Mouse (Mus musculus) MEL (cell line): ENCODE results near the gene Tsc22d2.

Source experiments
- CTCF ChIP-seq, 3 experiments: IDR thresholded peaks in 2 of 3; conservative IDR thresholded peaks in 1 of 3; 2 replicates each; pipeline ENCODE4 v1.5.1; 2011 to 2012; ENCODE audit warnings: low read length in 3 of 3, low read depth in 2 of 3, mild to moderate bottlenecking in 2 of 3, improper control_type of control experiment in 1 of 3, inconsistent platforms in 1 of 3, mixed read lengths in 1 of 3, moderate library complexity in 1 of 3; ENCODE audit not compliant: control insufficient read depth in 1 of 3, insufficient read depth in 1 of 3, poor library complexity in 1 of 3, severe bottlenecking in 1 of 3
- E2F4 ChIP-seq: IDR thresholded peaks from 2 replicates; pipeline ENCODE4 v1.6.1; 2011; ENCODE audit warnings: low read depth, low read length, improper control_type of control experiment, borderline replicate concordance
- HCFC1 ChIP-seq: IDR thresholded peaks from 2 replicates; pipeline ENCODE4 v1.6.1; 2012; ENCODE audit warnings: low read depth, mild to moderate bottlenecking, inconsistent platforms, low read length, improper control_type of control experiment, moderate library complexity
- JUND ChIP-seq: IDR thresholded peaks from 2 replicates; pipeline ENCODE4 v1.6.1; 2011; ENCODE audit warnings: low read depth, mild to moderate bottlenecking, improper control_type of control experiment, low read length
- KAT2A ChIP-seq: conservative IDR thresholded peaks from 2 replicates; pipeline ENCODE4 v1.6.1; 2012; ENCODE audit warnings: low read depth, low read length, improper control_type of control experiment, inconsistent platforms
- MAFK ChIP-seq: IDR thresholded peaks from 2 replicates; pipeline ENCODE4 v1.6.1; 2011; ENCODE audit warnings: low read depth, mild to moderate bottlenecking, low read length, improper control_type of control experiment, borderline replicate concordance
- MAZ ChIP-seq: IDR thresholded peaks from 2 replicates; pipeline ENCODE4 v1.6.1; 2012; ENCODE audit warnings: low read depth, mild to moderate bottlenecking, inconsistent platforms, low read length, improper control_type of control experiment
- MXI1 ChIP-seq: IDR thresholded peaks from 2 replicates; pipeline ENCODE4 v1.6.1; 2011; ENCODE audit warnings: mild to moderate bottlenecking, low read depth, low read length, improper control_type of control experiment
- POLR2A ChIP-seq, 2 experiments: IDR thresholded peaks; 2 replicates each; pipeline ENCODE4 v1.6.1; 2011 to 2012; ENCODE audit warnings: low read length in 2 of 2, mild to moderate bottlenecking in 2 of 2, control low read depth in 1 of 2, improper control_type of control experiment in 1 of 2, low read depth in 1 of 2, moderate library complexity in 1 of 2; ENCODE audit not compliant: control insufficient read depth in 1 of 2, insufficient read depth in 1 of 2, poor library complexity in 1 of 2
- POLR2AphosphoS2 ChIP-seq: IDR thresholded peaks from 2 replicates; pipeline ENCODE4 v1.6.1; 2011; ENCODE audit warnings: low read length, improper control_type of control experiment
- RCOR1 ChIP-seq: IDR thresholded peaks from 2 replicates; pipeline ENCODE4 v1.6.1; 2012; ENCODE audit warnings: low read depth, mild to moderate bottlenecking, inconsistent platforms, low read length, improper control_type of control experiment
- USF1 ChIP-seq: IDR thresholded peaks from 2 replicates; pipeline ENCODE4 v1.6.1; 2014; ENCODE audit warnings: low read depth, mild to moderate bottlenecking, inconsistent platforms, low read length, improper control_type of control experiment, moderate library complexity

GRCm38 (mm10) chr3:58493621-58494020, 79.1 kb downstream of the Tsc22d2 start:
- TF ChIP-seq RCOR1 (no peak), MAFK (no peak), CTCF (IDR thresholded peaks at IDR 0.05 in 2 of 3, conservative IDR thresholded peaks at IDR 0.05 in 1 of 3; ENCODE audit: control insufficient read depth in 1 of 3, insufficient read depth in 1 of 3, low read depth in 2 of 3, low read length in 3 of 3, poor library complexity in 1 of 3, severe bottlenecking in 1 of 3) (no peak), JUND (no peak), USF1 (no peak), E2F4 (no peak), MXI1 (no peak), KAT2A (no peak), POLR2A (IDR thresholded peaks at IDR 0.05; ENCODE audit: control insufficient read depth in 1 of 2, insufficient read depth in 1 of 2, low read depth in 1 of 2, low read length in 2 of 2, poor library complexity in 1 of 2) (no peak), HCFC1 (no peak), MAZ (no peak), POLR2AphosphoS2 (no peak)
